Mouse (Mus musculus) liver, adult 2 months (tissue): ENCODE measurements around the gene Frmpd3.

Source experiments
- CTCF ChIP-seq: fragments of 200-500 bp; IDR thresholded peaks from 2 replicates; pipeline ENCODE4 v1.5.1; 2011; ENCODE audit warnings: low read depth, low read length, control low read depth
- POLR2A ChIP-seq: fragments of 200-500 bp; IDR thresholded peaks from 2 replicates; pipeline ENCODE4 v1.6.1; 2011; ENCODE audit warnings: low read length, control low read depth; ENCODE audit not compliant: insufficient read depth; ENCODE audit errors: extremely low read depth

- TF ChIP-seq POLR2A, result no peak
- TF ChIP-seq CTCF, result no peak
Observed at GRCm38 (mm10) chrX:140418467-140418866, 76.4 kb downstream of the Frmpd3 start.
